Mouse (Mus musculus): ENCODE data around the gene Tpx2. TPM values are rescaled to one million over a fixed set of nuclear protein-coding genes. Genes with fewer than 3 reads are reported as not detected.

Gene Tpx2
- polyA plus RNA-seq, 1 experiment from 2014 or later = 86.8 TPM

GRCm38 (mm10) chr2:152911031-152911430, 63.3 kb downstream of the Tpx2 start, which contains the start of gene Mylk2:
Gene Mylk2, plus strand, starts transcription at chr2:152911352.
- Histone ChIP-seq H3K9me3 (no peaks in the 10 kb centered on the region), H3K9ac (no peak within 1 kb of the TSS), H3K36me3 (no peaks in the 10 kb centered on the region), H3K27ac (no peak within 1 kb of the TSS), H3K27me3 (peaks cover 42% of the 10 kb centered on the region), H3K4me3 (no peak within 1 kb of the TSS), H3K4me1 (peaks cover 23% of the 10 kb centered on the region), H3K4me2 (replicated peaks) (no peak within 1 kb of the TSS)
- WGBS = 23% methylated on average over 12 of the region's 12 CpGs
- ATAC-seq (ENCODE audit: low FRiP score, low read depth) = 0 out of 2 replicates have a peak, but pooled peaks have one; percentile 14

DNA sequence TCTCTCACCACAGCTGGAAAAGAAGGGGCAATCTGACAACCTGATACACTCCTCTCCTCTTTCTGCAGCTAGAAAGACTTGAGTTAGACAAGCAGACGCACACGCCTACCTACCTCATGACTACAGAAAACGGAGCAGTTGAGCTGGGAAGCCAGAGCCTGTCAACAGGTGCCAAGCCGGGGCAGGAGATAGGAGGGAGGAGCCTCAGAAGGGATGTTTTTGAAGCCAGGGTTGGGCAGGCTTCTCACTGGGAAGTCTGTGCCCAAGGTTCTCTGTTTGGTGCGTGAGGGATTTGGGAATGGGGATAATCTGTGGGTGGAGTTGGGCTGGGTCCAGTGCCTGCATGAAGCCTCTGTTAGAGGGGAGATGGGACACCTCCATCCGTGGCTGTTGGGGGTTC, 63.7 kb downstream of the Tpx2 start:
- Histone ChIP-seq H3K27ac (no peak overlapping the region), H3K4me3 (no peak overlapping the region), H3K27me3 (peaks cover 42% of the 10 kb centered on the region), H3K4me1 (peaks cover 19% of the 10 kb centered on the region), H3K36me3 (no peaks in the 10 kb centered on the region), H3K4me2 (replicated peaks) (no peak overlapping the region), H3K9ac (no peak overlapping the region), H3K9me3 (no peaks in the 10 kb centered on the region)
- WGBS = 28% methylated on average over 6 of the region's 6 CpGs
- no peak for ATAC-seq (ENCODE audit: low FRiP score, low read depth)

DNA sequence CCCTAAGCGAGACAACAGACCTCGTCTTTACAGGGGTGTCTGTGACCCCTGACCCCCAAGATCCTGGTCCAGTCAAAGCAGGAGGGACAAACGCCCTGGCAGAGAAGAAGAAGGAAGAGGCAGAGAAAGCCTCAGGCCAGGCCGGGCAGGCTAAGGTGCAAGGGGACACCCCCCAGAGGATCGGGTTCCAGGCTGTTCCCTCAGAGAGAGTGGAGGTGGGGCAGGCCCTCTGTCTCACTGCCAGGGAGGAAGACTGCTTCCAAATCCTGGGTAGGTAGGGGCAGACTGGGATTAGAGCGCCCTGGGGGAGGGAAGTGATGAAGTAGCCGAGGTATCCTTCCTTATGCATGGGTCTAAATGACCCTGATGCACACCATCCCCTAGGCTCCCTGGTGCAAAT, 65.7 kb downstream of the Tpx2 start:
- Histone ChIP-seq H3K36me3 (no peaks in the 10 kb centered on the region), H3K27me3 (peaks cover 42% of the 10 kb centered on the region)
- 24% methylated on average over 7 of the region's 7 CpGs for WGBS

GRCm38 (mm10) chr2:152914310-152915120, 66.8 kb downstream of the Tpx2 start:
- Histone ChIP-seq H3K4me3 (peak overlapping the region; percentile 15), H3K4me1 (peaks cover 6% of the 10 kb centered on the region), H3K9me3 (no peaks in the 10 kb centered on the region), H3K27ac (no peak overlapping the region), H3K27me3 (peaks cover 42% of the 10 kb centered on the region), H3K9ac (no peak overlapping the region), H3K36me3 (no peaks in the 10 kb centered on the region), H3K4me2 (replicated peaks) (peak overlapping the region; percentile 54)
- 3% methylated on average over 18 of the region's 18 CpGs for WGBS
- ATAC-seq (ENCODE audit: low FRiP score, low read depth) = peak; percentile 52

More for the DNA sequence above, 65.7 kb downstream of the Tpx2 start:
- H3K27ac ChIP-seq = no peak overlapping the region
- H3K4me1 ChIP-seq = peaks cover 6% of the 10 kb centered on the region
- H3K4me2 ChIP-seq (replicated peaks) = no peak overlapping the region
- ATAC-seq (ENCODE audit: low FRiP score, low read depth) = no peak
- H3K9me3 ChIP-seq = no peaks in the 10 kb centered on the region
- no peak overlapping the region for H3K4me3 ChIP-seq
- no peak overlapping the region for H3K9ac ChIP-seq

GRCm38 (mm10) chr2:152915453-152915852, 67.7 kb downstream of the Tpx2 start:
- no peaks in the 10 kb centered on the region for H3K36me3 ChIP-seq
- peaks cover 37% of the 10 kb centered on the region for H3K27me3 ChIP-seq
- H3K9ac ChIP-seq = no peak overlapping the region
- 73% methylated on average over 4 of the region's 4 CpGs for WGBS
- no peak overlapping the region for H3K4me3 ChIP-seq
- H3K4me2 ChIP-seq (replicated peaks) = no peak overlapping the region
- no peak overlapping the region for H3K27ac ChIP-seq
- peaks cover 6% of the 10 kb centered on the region for H3K4me1 ChIP-seq
- H3K9me3 ChIP-seq = no peaks in the 10 kb centered on the region
- no peak for ATAC-seq (ENCODE audit: low FRiP score, low read depth)

- H3K9ac ChIP-seq = no peak overlapping the region
- H3K4me3 ChIP-seq = no peak overlapping the region
- no peaks in the 10 kb centered on the region for H3K9me3 ChIP-seq
- peaks cover 30% of the 10 kb centered on the region for H3K27me3 ChIP-seq
- no peak for ATAC-seq (ENCODE audit: low FRiP score, low read depth)
- H3K4me2 ChIP-seq (replicated peaks) = no peak overlapping the region
- WGBS = 30% methylated on average over 5 of the region's 5 CpGs
- peaks cover 6% of the 10 kb centered on the region for H3K4me1 ChIP-seq
- no peaks in the 10 kb centered on the region for H3K36me3 ChIP-seq
- no peak overlapping the region for H3K27ac ChIP-seq
These were observed 68.3 kb downstream of the Tpx2 start for GRCm38 (mm10) chr2:152916111-152916510.

DNA sequence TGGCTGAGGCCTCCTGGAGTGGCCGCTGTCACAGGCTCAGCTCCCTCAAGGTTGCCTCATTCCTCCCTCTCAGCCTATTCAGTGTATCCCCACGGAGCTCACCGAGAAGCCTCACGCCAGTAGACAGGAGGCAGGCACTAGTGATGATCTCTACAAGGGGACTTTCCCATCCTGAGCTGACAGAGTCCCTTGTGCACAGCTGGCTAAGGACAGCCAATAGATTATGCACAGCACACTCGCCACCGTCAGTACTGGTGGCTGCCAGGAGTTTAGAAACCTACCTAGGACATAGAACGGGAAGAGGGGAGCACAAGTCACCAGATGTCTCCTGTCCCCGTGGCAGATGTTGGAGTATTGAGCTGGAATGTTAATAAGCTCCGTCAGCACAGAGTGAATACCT, 69.9 kb downstream of the Tpx2 start:
- no peaks in the 10 kb centered on the region for H3K9me3 ChIP-seq
- H3K36me3 ChIP-seq = no peaks in the 10 kb centered on the region
- H3K9ac ChIP-seq = no peak overlapping the region
- peaks cover 15% of the 10 kb centered on the region for H3K27me3 ChIP-seq
- no peak for ATAC-seq (ENCODE audit: low FRiP score, low read depth)
- peaks cover 6% of the 10 kb centered on the region for H3K4me1 ChIP-seq
- no peak overlapping the region for H3K4me2 ChIP-seq (replicated peaks)
- no peak overlapping the region for H3K4me3 ChIP-seq
- 45% methylated on average over 9 of the region's 9 CpGs for WGBS
- no peak overlapping the region for H3K27ac ChIP-seq

GRCm38 (mm10) chr2:152922376-152922775, 74.6 kb downstream of the Tpx2 start:
- Histone ChIP-seq H3K27me3 (no peaks in the 10 kb centered on the region), H3K9ac (no peak overlapping the region), H3K27ac (no peak overlapping the region), H3K4me1 (peaks cover 24% of the 10 kb centered on the region), H3K4me3 (no peak overlapping the region), H3K36me3 (no peaks in the 10 kb centered on the region), H3K9me3 (no peaks in the 10 kb centered on the region), H3K4me2 (replicated peaks) (no peak overlapping the region)
- no peak for ATAC-seq (ENCODE audit: low FRiP score, low read depth)
- WGBS = 25% methylated on average over 7 of the region's 7 CpGs

DNA sequence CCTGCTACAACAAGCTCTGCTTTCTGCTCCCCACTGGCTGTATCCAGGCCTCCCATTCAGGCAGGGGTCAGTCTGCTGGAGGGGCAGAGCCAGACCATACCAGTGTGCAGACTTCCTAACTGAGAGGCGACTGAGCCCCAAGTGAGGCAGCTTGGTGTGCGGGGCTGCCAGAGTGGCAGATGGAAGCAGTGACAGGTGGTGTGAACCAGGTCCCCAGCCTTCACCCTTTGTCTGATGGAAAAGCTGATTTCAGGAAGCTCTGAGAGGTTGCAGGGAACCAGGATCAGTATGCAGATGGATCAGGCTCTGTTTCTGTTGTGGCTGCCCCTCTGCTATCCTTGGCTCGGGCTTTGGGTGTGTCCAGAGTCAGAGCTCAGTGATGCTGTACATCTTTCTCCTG, 75.9 kb downstream of the Tpx2 start:
- Histone ChIP-seq H3K4me1 (peaks cover 24% of the 10 kb centered on the region), H3K36me3 (no peaks in the 10 kb centered on the region), H3K9ac (no peak overlapping the region), H3K27ac (no peak overlapping the region), H3K4me2 (replicated peaks) (no peak overlapping the region), H3K27me3 (no peaks in the 10 kb centered on the region), H3K9me3 (no peaks in the 10 kb centered on the region), H3K4me3 (no peak overlapping the region)
- WGBS = 77% methylated on average over 3 of the region's 3 CpGs
- ATAC-seq (ENCODE audit: low FRiP score, low read depth) = no peak

DNA sequence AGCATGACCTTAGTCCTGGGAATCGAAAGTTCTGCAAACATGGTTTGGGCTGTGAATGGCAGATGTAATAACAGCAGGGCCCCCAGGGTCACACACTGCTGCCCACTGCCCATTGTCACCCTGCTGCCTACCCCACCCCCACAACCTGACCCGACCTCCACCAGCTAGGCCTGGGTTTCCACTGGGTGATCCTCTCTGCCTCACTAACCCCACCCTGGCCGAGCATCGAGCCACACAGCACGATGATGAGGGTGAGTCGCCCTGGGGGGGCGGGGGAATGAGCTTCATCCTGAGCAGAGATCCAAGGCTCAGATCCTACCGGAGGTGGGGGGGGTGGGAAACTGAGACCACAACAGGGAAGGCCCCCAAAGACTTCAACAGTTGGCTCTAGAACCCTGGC, 76.4 kb downstream of the Tpx2 start:
- H3K4me2 ChIP-seq (replicated peaks) = no peak overlapping the region
- H3K4me3 ChIP-seq = no peak overlapping the region
- H3K4me1 ChIP-seq = peaks cover 24% of the 10 kb centered on the region
- H3K9ac ChIP-seq = no peak overlapping the region
- ATAC-seq (ENCODE audit: low FRiP score, low read depth) = no peak
- no peaks in the 10 kb centered on the region for H3K27me3 ChIP-seq
- no peak overlapping the region for H3K27ac ChIP-seq
- no peaks in the 10 kb centered on the region for H3K36me3 ChIP-seq
- WGBS = 73% methylated on average over 8 of the region's 8 CpGs
- H3K9me3 ChIP-seq = no peaks in the 10 kb centered on the region

GRCm38 (mm10) chr2:152924543-152924942, 76.8 kb downstream of the Tpx2 start:
- no peak overlapping the region for H3K4me3 ChIP-seq
- no peak overlapping the region for H3K9ac ChIP-seq
- no peak overlapping the region for H3K4me2 ChIP-seq (replicated peaks)
- ATAC-seq (ENCODE audit: low FRiP score, low read depth) = no peak
- peaks cover 24% of the 10 kb centered on the region for H3K4me1 ChIP-seq
- no peaks in the 10 kb centered on the region for H3K27me3 ChIP-seq
- 79% methylated on average over 5 of the region's 5 CpGs for WGBS
- H3K36me3 ChIP-seq = no peaks in the 10 kb centered on the region
- H3K27ac ChIP-seq = no peak overlapping the region
- H3K9me3 ChIP-seq = no peaks in the 10 kb centered on the region

GRCm38 (mm10) chr2:152925189-152925872, 77.6 kb downstream of the Tpx2 start:
- Histone ChIP-seq H3K36me3 (no peaks in the 10 kb centered on the region), H3K4me2 (replicated peaks) (no peak overlapping the region), H3K9me3 (no peaks in the 10 kb centered on the region), H3K27ac (peak overlapping the region; percentile 6; the same call in 1 of the 2 replicates), H3K4me1 (peaks cover 30% of the 10 kb centered on the region), H3K9ac (0 out of 2 replicates have a peak overlapping the region, but pooled peaks have one; percentile 26), H3K27me3 (no peaks in the 10 kb centered on the region), H3K4me3 (no peak overlapping the region)
- 23% methylated on average over 11 of the region's 11 CpGs for WGBS
- ATAC-seq (ENCODE audit: low FRiP score, low read depth) = peak; percentile 57

Measured in limb, embryonic 13.5 days (tissue).